Mouse (Mus musculus): Measurements from ENCODE around the gene Klrb1f. TPM values are rescaled to one million over a fixed set of nuclear protein-coding genes. Genes with fewer than 3 reads are reported as not detected.

Gene Klrb1f
- polyA plus RNA-seq, 1 experiment = 1.0 TPM

DNA sequence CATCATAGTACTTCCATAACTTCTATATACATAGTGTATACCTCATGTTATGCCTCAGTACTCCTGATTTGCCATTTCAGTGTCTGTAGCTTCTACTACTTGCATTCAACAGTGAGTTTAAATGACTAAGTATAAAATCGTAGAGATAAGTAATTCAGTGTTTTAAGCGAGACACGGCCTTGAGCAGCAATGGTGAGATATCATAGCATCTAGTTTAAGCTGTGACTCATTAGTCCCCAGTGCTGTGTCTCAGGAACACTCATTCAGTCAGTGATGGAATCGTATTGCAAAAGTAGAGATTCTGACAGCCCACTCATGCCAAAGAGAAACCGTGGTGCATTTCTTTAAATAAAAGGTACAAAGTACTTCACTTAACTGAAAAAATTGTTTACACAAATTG is 6.0 kb downstream of the Klrb1f start:
- 96% methylated on average over 5 of the region's 5 CpGs for WGBS
- TF ChIP-seq CTCF (IDR thresholded peaks at IDR 0.05; ENCODE audit: borderline replicate concordance, control insufficient read depth, extremely low read depth, insufficient read depth, low read length, poor library complexity) = no peak
- no peak for TF ChIP-seq POLR2A (IDR thresholded peaks at IDR 0.05; ENCODE audit: control insufficient read depth, extremely low read depth, insufficient read depth, low read length, poor library complexity)
- Histone ChIP-seq H3K27me3 (ENCODE audit: control insufficient read depth, insufficient read depth, low read length) (no peaks in the 10 kb centered on the region), H3K27ac (ENCODE audit: control insufficient read depth, insufficient read depth, low read length) (no peak overlapping the region), H3K4me3 (ENCODE audit: control insufficient read depth, insufficient read depth, low read length) (no peak overlapping the region), H3K4me1 (replicated peaks; ENCODE audit: control insufficient read depth, insufficient read depth, low read length) (peaks cover 7% of the 10 kb centered on the region), H3K36me3 (ENCODE audit: control insufficient read depth, insufficient read depth, low read length) (no peaks in the 10 kb centered on the region)
- no peak for DNase-seq

DNA sequence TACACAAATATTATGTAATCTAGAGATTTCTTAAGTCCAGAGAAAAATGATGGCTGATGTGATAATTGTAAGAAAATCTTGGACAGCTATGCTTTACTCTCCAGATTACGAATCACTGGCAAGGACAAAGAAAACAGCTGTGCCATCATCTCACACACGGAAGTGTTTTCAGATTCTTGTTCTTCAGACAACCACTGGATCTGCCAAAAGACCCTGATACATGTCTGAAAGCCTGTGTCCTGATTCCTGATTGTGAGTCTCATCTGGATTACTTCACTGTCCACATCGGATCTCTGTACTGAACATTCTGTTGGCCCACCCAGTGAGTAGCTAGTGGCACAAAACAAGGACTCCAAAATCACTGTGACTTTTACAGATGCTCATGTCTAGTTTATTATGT is 10.5 kb downstream of the Klrb1f start:
- no peak overlapping the region for H3K4me3 ChIP-seq (ENCODE audit: control insufficient read depth, insufficient read depth, low read length)
- no peak for DNase-seq
- TF ChIP-seq POLR2A (IDR thresholded peaks at IDR 0.05; ENCODE audit: control insufficient read depth, extremely low read depth, insufficient read depth, low read length, poor library complexity) = no peak
- TF ChIP-seq CTCF (IDR thresholded peaks at IDR 0.05; ENCODE audit: borderline replicate concordance, control insufficient read depth, extremely low read depth, insufficient read depth, low read length, poor library complexity) = no peak
- no peaks in the 10 kb centered on the region for H3K36me3 ChIP-seq (ENCODE audit: control insufficient read depth, insufficient read depth, low read length)
- H3K27me3 ChIP-seq (ENCODE audit: control insufficient read depth, insufficient read depth, low read length) = no peaks in the 10 kb centered on the region
- 96% methylated on average over 3 of the region's 3 CpGs for WGBS
- H3K4me1 ChIP-seq (replicated peaks; ENCODE audit: control insufficient read depth, insufficient read depth, low read length) = no peaks in the 10 kb centered on the region
- H3K27ac ChIP-seq (ENCODE audit: control insufficient read depth, insufficient read depth, low read length) = no peak overlapping the region

DNA sequence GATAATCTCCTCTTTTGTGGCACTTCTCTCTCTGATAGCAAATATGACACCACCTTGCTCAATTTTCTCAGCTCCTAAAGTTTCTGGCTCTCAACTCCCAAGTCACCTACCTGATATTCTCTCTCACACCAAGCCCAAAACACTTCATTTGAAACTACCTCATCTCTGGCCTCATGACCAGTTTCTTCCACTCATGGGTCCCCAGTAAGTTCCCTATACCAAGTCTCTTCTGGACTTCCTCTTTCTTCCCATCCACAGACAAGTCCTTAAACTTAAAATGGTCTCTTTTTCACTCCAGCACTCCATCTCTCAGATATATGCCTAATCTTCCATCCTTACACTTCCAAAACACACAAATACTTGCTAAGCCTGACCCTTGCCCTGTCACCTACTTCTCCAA is 12.3 kb downstream of the Klrb1f start:
- no peak for TF ChIP-seq CTCF (IDR thresholded peaks at IDR 0.05; ENCODE audit: borderline replicate concordance, control insufficient read depth, extremely low read depth, insufficient read depth, low read length, poor library complexity)
- no peak for TF ChIP-seq POLR2A (IDR thresholded peaks at IDR 0.05; ENCODE audit: control insufficient read depth, extremely low read depth, insufficient read depth, low read length, poor library complexity)
- DNase-seq = no peak
- Histone ChIP-seq H3K4me1 (replicated peaks; ENCODE audit: control insufficient read depth, insufficient read depth, low read length) (no peaks in the 10 kb centered on the region), H3K36me3 (ENCODE audit: control insufficient read depth, insufficient read depth, low read length) (no peaks in the 10 kb centered on the region), H3K4me3 (ENCODE audit: control insufficient read depth, insufficient read depth, low read length) (no peak overlapping the region), H3K27me3 (ENCODE audit: control insufficient read depth, insufficient read depth, low read length) (no peaks in the 10 kb centered on the region), H3K27ac (ENCODE audit: control insufficient read depth, insufficient read depth, low read length) (no peak overlapping the region)

DNA sequence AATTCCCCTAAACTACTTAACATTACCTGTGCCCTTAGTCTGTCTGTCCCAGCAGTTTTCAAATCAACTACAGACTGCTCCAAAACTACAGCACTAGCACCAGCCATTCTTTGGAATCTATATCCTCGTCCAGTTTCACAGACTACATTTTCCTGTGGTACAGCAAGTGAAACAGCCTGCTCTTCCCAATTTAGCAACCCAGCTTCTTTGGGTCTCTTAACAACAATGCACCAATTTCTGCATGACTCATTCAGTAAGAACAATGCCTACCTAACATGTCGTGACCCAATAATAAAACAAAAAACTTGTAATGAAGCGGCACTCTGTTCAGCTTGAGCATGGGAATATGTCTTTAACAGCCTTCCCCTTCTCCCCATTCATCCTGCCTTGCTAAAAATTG is 19.7 kb downstream of the Klrb1f start:
- Histone ChIP-seq H3K36me3 (ENCODE audit: control insufficient read depth, insufficient read depth, low read length) (no peaks in the 10 kb centered on the region), H3K4me1 (replicated peaks; ENCODE audit: control insufficient read depth, insufficient read depth, low read length) (peaks cover 3% of the 10 kb centered on the region; the same call in 1 of the 2 replicates), H3K4me3 (ENCODE audit: control insufficient read depth, insufficient read depth, low read length) (no peak overlapping the region), H3K27me3 (ENCODE audit: control insufficient read depth, insufficient read depth, low read length) (no peaks in the 10 kb centered on the region), H3K27ac (ENCODE audit: control insufficient read depth, insufficient read depth, low read length) (no peak overlapping the region)
- WGBS = 82% methylated on average over 3 of the region's 3 CpGs
- TF ChIP-seq CTCF (IDR thresholded peaks at IDR 0.05; ENCODE audit: borderline replicate concordance, control insufficient read depth, extremely low read depth, insufficient read depth, low read length, poor library complexity) (no peak), POLR2A (IDR thresholded peaks at IDR 0.05; ENCODE audit: control insufficient read depth, extremely low read depth, insufficient read depth, low read length, poor library complexity) (no peak)
- DNase-seq = no peak

DNA sequence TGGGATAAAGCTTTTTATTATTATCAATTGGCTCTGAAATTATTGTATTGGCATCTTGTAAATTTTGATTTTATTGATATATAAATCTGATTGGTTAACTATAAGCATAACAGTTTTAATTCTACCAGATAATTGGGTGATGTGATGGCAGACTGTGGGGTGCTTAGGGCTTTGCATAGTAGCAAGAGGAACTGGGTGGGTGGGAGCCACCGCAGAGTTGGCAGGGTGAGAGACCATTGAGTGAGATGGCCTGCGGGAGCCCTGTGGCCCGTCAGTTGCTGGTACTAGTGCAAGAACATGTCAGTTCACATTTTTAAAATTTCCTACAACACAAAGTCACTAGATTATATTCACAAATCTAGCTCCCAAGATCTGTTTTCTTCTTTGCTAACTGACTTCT is 20.2 kb downstream of the Klrb1f start:
- 71% methylated on average over 3 of the region's 3 CpGs for WGBS
- peaks cover 3% of the 10 kb centered on the region; the same call in 1 of the 2 replicates for H3K4me1 ChIP-seq (replicated peaks; ENCODE audit: control insufficient read depth, insufficient read depth, low read length)
- H3K27ac ChIP-seq (ENCODE audit: control insufficient read depth, insufficient read depth, low read length) = no peak overlapping the region
- TF ChIP-seq POLR2A (IDR thresholded peaks at IDR 0.05; ENCODE audit: control insufficient read depth, extremely low read depth, insufficient read depth, low read length, poor library complexity) (no peak), CTCF (IDR thresholded peaks at IDR 0.05; ENCODE audit: borderline replicate concordance, control insufficient read depth, extremely low read depth, insufficient read depth, low read length, poor library complexity) (no peak)
- no peak overlapping the region for H3K4me3 ChIP-seq (ENCODE audit: control insufficient read depth, insufficient read depth, low read length)
- no peaks in the 10 kb centered on the region for H3K27me3 ChIP-seq (ENCODE audit: control insufficient read depth, insufficient read depth, low read length)
- H3K36me3 ChIP-seq (ENCODE audit: control insufficient read depth, insufficient read depth, low read length) = no peaks in the 10 kb centered on the region
- no peak for DNase-seq

DNA sequence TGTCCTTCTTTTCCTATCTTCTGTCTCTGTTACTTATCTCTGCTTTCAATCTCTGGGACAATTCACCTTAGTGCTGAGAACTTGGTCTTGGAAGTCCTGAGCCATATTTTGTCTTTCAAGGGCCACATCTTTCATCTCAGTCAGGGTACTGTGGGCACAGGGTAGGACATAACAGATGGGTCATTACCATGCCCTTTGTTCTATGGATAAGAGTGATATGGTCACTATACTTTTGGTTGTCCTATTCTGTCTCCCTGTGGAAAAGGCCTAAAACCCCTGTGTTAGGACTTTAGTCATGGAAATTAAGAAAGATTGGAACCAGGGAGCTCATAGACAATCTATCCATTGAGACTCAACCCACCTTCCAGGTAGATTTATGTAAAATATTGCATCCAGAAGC is 20.8 kb downstream of the Klrb1f start:
- no peaks in the 10 kb centered on the region for H3K36me3 ChIP-seq (ENCODE audit: control insufficient read depth, insufficient read depth, low read length)
- no peaks in the 10 kb centered on the region for H3K27me3 ChIP-seq (ENCODE audit: control insufficient read depth, insufficient read depth, low read length)
- no peak for TF ChIP-seq POLR2A (IDR thresholded peaks at IDR 0.05; ENCODE audit: control insufficient read depth, extremely low read depth, insufficient read depth, low read length, poor library complexity)
- TF ChIP-seq CTCF (IDR thresholded peaks at IDR 0.05; ENCODE audit: borderline replicate concordance, control insufficient read depth, extremely low read depth, insufficient read depth, low read length, poor library complexity) = no peak
- H3K4me1 ChIP-seq (replicated peaks; ENCODE audit: control insufficient read depth, insufficient read depth, low read length) = peaks cover 3% of the 10 kb centered on the region; the same call in 1 of the 2 replicates
- no peak overlapping the region for H3K4me3 ChIP-seq (ENCODE audit: control insufficient read depth, insufficient read depth, low read length)
- H3K27ac ChIP-seq (ENCODE audit: control insufficient read depth, insufficient read depth, low read length) = no peak overlapping the region
- no peak for DNase-seq

DNA sequence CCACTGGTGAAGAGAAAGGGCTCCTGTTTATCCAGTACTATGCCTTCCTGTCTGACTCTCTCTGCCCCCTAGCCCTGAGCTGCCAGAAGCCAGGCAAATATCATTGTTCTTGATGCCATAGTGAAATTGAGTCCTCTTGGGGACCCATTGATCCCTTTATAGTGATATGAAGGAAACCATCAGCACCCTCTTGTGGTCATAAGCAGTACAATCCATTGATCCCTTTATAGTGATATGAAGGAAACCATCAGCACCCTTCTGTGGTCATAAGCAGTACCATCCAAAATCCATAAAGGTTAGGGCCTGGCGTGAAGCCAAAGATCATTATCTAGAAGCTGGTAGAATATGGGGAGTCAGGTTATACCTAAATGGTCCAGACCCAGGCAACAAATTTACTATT is 21.3 kb downstream of the Klrb1f start:
- TF ChIP-seq CTCF (IDR thresholded peaks at IDR 0.05; ENCODE audit: borderline replicate concordance, control insufficient read depth, extremely low read depth, insufficient read depth, low read length, poor library complexity) (no peak), POLR2A (IDR thresholded peaks at IDR 0.05; ENCODE audit: control insufficient read depth, extremely low read depth, insufficient read depth, low read length, poor library complexity) (no peak)
- H3K27ac ChIP-seq (ENCODE audit: control insufficient read depth, insufficient read depth, low read length) = no peak overlapping the region
- peaks cover 3% of the 10 kb centered on the region; the same call in 1 of the 2 replicates for H3K4me1 ChIP-seq (replicated peaks; ENCODE audit: control insufficient read depth, insufficient read depth, low read length)
- H3K27me3 ChIP-seq (ENCODE audit: control insufficient read depth, insufficient read depth, low read length) = no peaks in the 10 kb centered on the region
- DNase-seq = peak; percentile 57
- no peaks in the 10 kb centered on the region for H3K36me3 ChIP-seq (ENCODE audit: control insufficient read depth, insufficient read depth, low read length)
- no peak overlapping the region for H3K4me3 ChIP-seq (ENCODE audit: control insufficient read depth, insufficient read depth, low read length)
- WGBS = 41% methylated on average over 1 of the region's 1 CpGs
